Mouse (Mus musculus) E14TG2a.4 (cell line): ENCODE results near the gene Ehmt2.

Experiments
- CTCF ChIP-seq: conservative IDR thresholded peaks from 2 replicates; pipeline ENCODE4 v1.5.1; 2014; ENCODE audit warnings: low read length
- NANOG ChIP-seq: IDR thresholded peaks from 2 replicates; pipeline ENCODE4 v1.6.1; 2014; ENCODE audit warnings: borderline replicate concordance, low read length, mixed read lengths
- POU5F1 ChIP-seq: IDR thresholded peaks from 2 replicates; pipeline ENCODE4 v1.6.1; 2014; ENCODE audit warnings: low read length, borderline replicate concordance

GRCm38 (mm10) chr17:34953258-34953657 is 55.0 kb downstream of the Ehmt2 start:
- TF ChIP-seq CTCF: no peak
- no peak for TF ChIP-seq NANOG
- TF ChIP-seq POU5F1: no peak
